Mouse (Mus musculus): ENCODE data around the gene Nppc.

GRCm38 (mm10) chr1:86657071-86657470, 13.3 kb downstream of the Nppc start:
- TF ChIP-seq POLR2A (IDR thresholded peaks at IDR 0.05; ENCODE audit: control insufficient read depth in 1 of 2, insufficient read depth in 1 of 2, low read depth in 1 of 2, low read length in 2 of 2, poor library complexity in 1 of 2), result no peak
- no peak for TF ChIP-seq CHD2 (IDR thresholded peaks at IDR 0.05; ENCODE audit: low read length)
- no peak for TF ChIP-seq USF2 (IDR thresholded peaks at IDR 0.05; ENCODE audit: borderline replicate concordance in 1 of 2, insufficient read depth in 1 of 2, low read depth in 1 of 2, low read length in 2 of 2)
- no peak for TF ChIP-seq ZNF384 (IDR thresholded peaks at IDR 0.05; ENCODE audit: low read depth, low read length)
